ENCODE assay signal across 19 mouse cellular contexts in the genomic region with DNA sequence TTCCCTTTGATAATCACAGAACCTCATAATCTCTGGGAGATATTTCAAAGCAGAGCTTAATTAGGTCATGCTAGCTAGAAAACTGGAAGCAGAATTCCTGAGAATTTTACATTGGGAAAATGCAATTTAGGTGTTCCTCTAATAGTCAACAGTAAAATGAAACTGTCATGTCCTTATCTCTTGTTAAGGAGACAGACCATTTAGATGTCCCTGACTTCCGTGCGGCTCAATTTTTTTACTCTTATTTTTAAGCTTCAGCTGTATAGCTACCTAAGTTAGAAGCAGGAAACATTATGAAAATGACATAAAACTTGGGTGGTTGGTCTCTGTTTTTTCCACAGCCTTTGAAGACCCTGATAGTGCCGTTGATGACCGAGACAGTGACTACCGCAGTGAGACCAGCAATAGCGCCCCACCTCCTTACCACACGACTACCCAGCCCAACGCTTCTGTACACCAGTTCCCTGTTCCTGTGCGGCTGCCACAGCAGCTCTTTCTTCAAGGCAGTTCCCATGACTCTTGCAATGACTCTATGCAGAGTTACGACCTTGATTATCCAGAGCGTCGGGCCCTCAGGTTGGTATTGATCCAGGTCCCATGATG.
DNase-seq lines count a peak whose midpoint lies in the region; TF ChIP-seq lines count a peak whose summit lies in the region.
"Had no signal": no experiment of that assay in that cellular context is flagged by ENCODE, and none has a peak within 500 bp of the region (broad histone marks: within the 10 kb centered on the region; RNA-seq: fewer than 3 reads in every experiment).

No protein-coding gene starts in this region.

- H3K4me1 ChIP-seq in MEL (ENCODE audit: control insufficient read depth in 1 of 2, insufficient read depth in 2 of 2, low read length in 2 of 2), result peaks cover 35 to 52% of the 10 kb centered on the region in 2 experiments

- H3K9ac ChIP-seq in MEL (ENCODE audit: control insufficient read depth, low read depth, low read length, poor library complexity, severe bottlenecking), result peak overlapping the region; percentile 58

- no peaks in the 10 kb centered on the region for H3K27me3 ChIP-seq in MEL (ENCODE audit: control insufficient read depth in 1 of 2, insufficient read depth in 2 of 2, low read length in 2 of 2)
- H3K27me3 ChIP-seq: Patski had no signal

- H3K36me3 ChIP-seq in MEL (ENCODE audit: control insufficient read depth in 1 of 2, insufficient read depth in 2 of 2, low read length in 2 of 2), result peaks cover 0 to 50% of the 10 kb centered on the region in 2 experiments; a peak in 2 of 4 replicates
- H3K36me3 ChIP-seq: G1E had no signal

- H3K4me3 ChIP-seq in MEL (ENCODE audit: control insufficient read depth in 1 of 2, insufficient read depth in 1 of 2, low read depth in 2 of 2, low read length in 2 of 2), result peak overlapping the region; percentile 55 to 75

- TF ChIP-seq CTCF in MEL (IDR thresholded peaks at IDR 0.05 in 2 of 3, conservative IDR thresholded peaks at IDR 0.05 in 1 of 3; ENCODE audit: control insufficient read depth in 1 of 3, insufficient read depth in 1 of 3, low read depth in 2 of 3, low read length in 3 of 3, poor library complexity in 1 of 3, severe bottlenecking in 1 of 3), result peak in 2 of 3 experiments; percentile 11 to 13; a peak in 1 of 6 replicates

- no peaks in the 10 kb centered on the region for H3K79me2 ChIP-seq in MEL (ENCODE audit: control insufficient read depth, insufficient read depth, low read length, poor library complexity)

- peak overlapping the region; percentile 75 for H3K27ac ChIP-seq in MEL (ENCODE audit: control insufficient read depth, low read depth, low read length)

- no peak for TF ChIP-seq RAD21 in MEL (IDR thresholded peaks at IDR 0.05; ENCODE audit: low read depth, low read length)

- TF ChIP-seq EP300 in MEL (IDR thresholded peaks at IDR 0.05; ENCODE audit: low read depth in 1 of 2, low read length in 2 of 2), result peak; percentile 19 to 25; a peak in 1 of 4 replicates

- peak in 1 of 2 experiments; percentile 56; a peak in 2 of 4 replicates for TF ChIP-seq POLR2A in MEL (IDR thresholded peaks at IDR 0.05; ENCODE audit: control insufficient read depth in 1 of 2, insufficient read depth in 1 of 2, low read depth in 1 of 2, low read length in 2 of 2, poor library complexity in 1 of 2)

- DNase-seq in MEL (ENCODE audit: low read depth, low spot score), result peak; percentile 85
- DNase-seq in MEL-GATA-1-ER (ENCODE audit: extremely low read depth, low read depth), result peak; percentile 53
- no peak for DNase-seq in Muller cell, postnatal 12 days (ENCODE audit: inconsistent ontology term)
- DNase-seq in layer of hippocampus, adult 9-10 months (ENCODE audit: low spot score), result no peak
- DNase-seq: adrenal gland, adult 2 months; adrenal gland, adult 8-10 months; adrenal gland, postnatal 10 days; adrenal gland, postnatal 14 days; adrenal gland, postnatal 25 days; adrenal gland, postnatal 36 days; B cell, adult 2 months; cerebellum, adult 11 months; cerebellum, adult 11-12 months; cerebellum, adult 18-20 months; cerebellum, adult 2 months; cerebellum, adult 8-10 months; cerebellum, adult 9-10 months had no signal

- no peaks in the 10 kb centered on the region for H3K9me3 ChIP-seq in MEL (replicated peaks; ENCODE audit: insufficient read depth, low read length)
- H3K9me3 ChIP-seq: G1E had no signal

TF ChIP-seq in MEL, 35 proteins besides CTCF, POLR2A, EP300 and RAD21:
- no peak for TF ChIP-seq E2F4 (IDR thresholded peaks at IDR 0.05; ENCODE audit: borderline replicate concordance, low read depth, low read length)
- TF ChIP-seq ZNF384 (IDR thresholded peaks at IDR 0.05; ENCODE audit: low read depth, low read length), result no peak; the same call in 1 of the 2 replicates
- TF ChIP-seq ETS1 (IDR thresholded peaks at IDR 0.05; ENCODE audit: low read depth, low read length), result no peak
- TF ChIP-seq NELFE (IDR thresholded peaks at IDR 0.05; ENCODE audit: low read depth, low read length), result no peak
- no peak for TF ChIP-seq POLR2AphosphoS5 (IDR thresholded peaks at IDR 0.05; ENCODE audit: borderline replicate concordance, low read depth, low read length)
- TF ChIP-seq MYB (IDR thresholded peaks at IDR 0.05; ENCODE audit: low read depth, low read length), result peak; percentile 51
- TF ChIP-seq GATA1 (IDR thresholded peaks at IDR 0.05; ENCODE audit: low read depth, low read length), result peak; percentile 64
- no peak for TF ChIP-seq USF2 (IDR thresholded peaks at IDR 0.05; ENCODE audit: borderline replicate concordance in 1 of 2, insufficient read depth in 1 of 2, low read depth in 1 of 2, low read length in 2 of 2)
- peak; percentile 24; the same call in 1 of the 2 replicates for TF ChIP-seq RCOR1 (IDR thresholded peaks at IDR 0.05; ENCODE audit: low read depth, low read length)
- TF ChIP-seq ZC3H11A (IDR thresholded peaks at IDR 0.05; ENCODE audit: low read depth, low read length), result peak; percentile 5; the same call in 1 of the 2 replicates
- peak; percentile 28; the same call in 1 of the 2 replicates for TF ChIP-seq SIN3A (IDR thresholded peaks at IDR 0.05; ENCODE audit: low read length)
- no peak for TF ChIP-seq ELF1 (IDR thresholded peaks at IDR 0.05; ENCODE audit: low read depth, low read length)
- TF ChIP-seq MAZ (IDR thresholded peaks at IDR 0.05; ENCODE audit: low read depth, low read length), result no peak; the same call in 1 of the 2 replicates
- no peak for TF ChIP-seq JUND (IDR thresholded peaks at IDR 0.05; ENCODE audit: low read depth, low read length)
- TF ChIP-seq MAX (IDR thresholded peaks at IDR 0.05; ENCODE audit: low read length), result no peak
- TF ChIP-seq CHD2 (IDR thresholded peaks at IDR 0.05; ENCODE audit: low read length), result no peak
- TF ChIP-seq TAL1 (IDR thresholded peaks at IDR 0.05; ENCODE audit: low read length), result no peak
- TF ChIP-seq ZMIZ1 (IDR thresholded peaks at IDR 0.05; ENCODE audit: low read depth, low read length), result no peak
- peak; percentile 86; the same call in 1 of the 2 replicates for TF ChIP-seq UBTF (IDR thresholded peaks at IDR 0.05; ENCODE audit: borderline replicate concordance, insufficient read depth, low read depth, low read length)
- TF ChIP-seq POLR2AphosphoS2 (IDR thresholded peaks at IDR 0.05; ENCODE audit: low read length), result no peak
- no peak for TF ChIP-seq MYC (IDR thresholded peaks at IDR 0.05; ENCODE audit: low read depth, low read length)
- TF ChIP-seq TBP (IDR thresholded peaks at IDR 0.05; ENCODE audit: low read depth, low read length), result peak; percentile 79
- peak; percentile 38; the same call in 1 of the 2 replicates for TF ChIP-seq MXI1 (IDR thresholded peaks at IDR 0.05; ENCODE audit: low read depth, low read length)
- no peak for TF ChIP-seq NRF1 (IDR thresholded peaks at IDR 0.05; ENCODE audit: insufficient read depth, low read depth, low read length, poor library complexity, severe bottlenecking)
- TF ChIP-seq SMC3 (IDR thresholded peaks at IDR 0.05; ENCODE audit: low read depth, low read length), result no peak
- TF ChIP-seq MEF2A (IDR thresholded peaks at IDR 0.05; ENCODE audit: extremely low read depth, insufficient replicate concordance, low read depth, low read length, poor library complexity, severe bottlenecking), result no peak
- TF ChIP-seq GABPA (IDR thresholded peaks at IDR 0.05; ENCODE audit: low read depth, low read length), result no peak
- no peak for TF ChIP-seq KAT2A (conservative IDR thresholded peaks at IDR 0.05; ENCODE audit: low read depth, low read length)
- TF ChIP-seq HCFC1 (IDR thresholded peaks at IDR 0.05; ENCODE audit: low read depth, low read length), result no peak
- 0 out of 2 replicates have a peak, but pooled peaks have one; percentile 5 for TF ChIP-seq TCF12 (IDR thresholded peaks at IDR 0.05; ENCODE audit: low read depth, low read length)
- no peak for TF ChIP-seq MAFK (IDR thresholded peaks at IDR 0.05; ENCODE audit: borderline replicate concordance, low read depth, low read length)
- no peak for TF ChIP-seq CHD1 (IDR thresholded peaks at IDR 0.05; ENCODE audit: low read depth, low read length)
- TF ChIP-seq BHLHE40 (IDR thresholded peaks at IDR 0.05; ENCODE audit: borderline replicate concordance, low read depth, low read length), result no peak
- no peak for TF ChIP-seq ZKSCAN1 (IDR thresholded peaks at IDR 0.05; ENCODE audit: low read depth, low read length)
- no peak for TF ChIP-seq USF1 (IDR thresholded peaks at IDR 0.05; ENCODE audit: low read depth, low read length)

Comparison
In these comparisons a context has a peak if more than half of its experiments do, and no peak if none do; other contexts are left out.
1. DNase-seq: peak in MEL (single experiment) and MEL-GATA-1-ER (single experiment); none in Muller cell, postnatal 12 days (single experiment) and layer of hippocampus, adult 9-10 months (single experiment).